Mouse (Mus musculus) bone marrow, adult 2 months (tissue): ENCODE measurements around the gene Rb1. TPM values are rescaled to one million over a fixed set of nuclear protein-coding genes. Genes with fewer than 3 reads are reported as not detected.

ENCODE experiments used
- H3K27ac ChIP-seq: fragments of 200-500 bp; 2 replicates; pipeline ENCODE4 v1.5.1; 2012; ENCODE audit warnings: low read depth, mild to moderate bottlenecking, control low read depth, inconsistent platforms, low read length; ENCODE audit not compliant: control insufficient read depth, poor library complexity, insufficient read depth
- H3K4me1 ChIP-seq: fragments of 200-500 bp; 2 replicates; pipeline ENCODE4 v1.6.1; 2011; ENCODE audit warnings: low read length; ENCODE audit not compliant: control insufficient read depth, insufficient read depth
- H3K4me3 ChIP-seq: fragments of 200-500 bp; replicated peaks from 2 replicates; pipeline ENCODE3; 2011; ENCODE audit warnings: mild to moderate bottlenecking, low read depth, low read length, control low read depth; ENCODE audit not compliant: control insufficient read depth
- CTCF ChIP-seq: fragments of 200-500 bp; IDR thresholded peaks from 2 replicates; pipeline ENCODE4 v1.5.1; 2011; ENCODE audit warnings: low read length, control low read depth; ENCODE audit not compliant: control insufficient read depth, insufficient read depth
- POLR2A ChIP-seq: fragments of 200-500 bp; IDR thresholded peaks from 2 replicates; pipeline ENCODE4 v1.6.1; 2011; ENCODE audit warnings: low read depth, mild to moderate bottlenecking, control low read depth, low read length, borderline replicate concordance; ENCODE audit not compliant: control insufficient read depth
- WGBS: fragments of 180-500 bp; shearing (Covaris S2); methylation state at CpG from one replicate; pipeline ENCODE4 v1.1.7; 2018; 5-methylcytosine and 5-hydroxymethylcytosine counted together
- polyA plus RNA-seq: library from polyadenylated mRNA; stranded (reverse); fragments of >200 nt; gene quantifications from 2 replicates; pipeline ENCODE4 v1.2.4, GENCODE M21; 2011; ENCODE audit warnings: low replicate concordance; ENCODE audit not compliant: missing spikeins, insufficient read depth, insufficient read length

The Rb1 gene
- polyA plus RNA-seq, 1 experiment = 21.3 TPM

GRCm38 (mm10) chr14:73231286-73231982 is 94.2 kb downstream of the Rb1 start:
- WGBS = 77% methylated on average over 5 of the region's 5 CpGs
- no peak overlapping the region for H3K4me3 ChIP-seq
- no peaks in the 10 kb centered on the region; the same call in 1 of the 2 replicates for H3K4me1 ChIP-seq
- no peak overlapping the region for H3K27ac ChIP-seq
- TF ChIP-seq POLR2A = no peak
- no peak for TF ChIP-seq CTCF

- WGBS = 13% methylated on average over 1 of the region's 1 CpGs
- Histone ChIP-seq H3K27ac (no peak overlapping the region), H3K4me1 (no peaks in the 10 kb centered on the region; the same call in 1 of the 2 replicates), H3K4me3 (no peak overlapping the region)
- TF ChIP-seq POLR2A (no peak), CTCF (no peak)
Measured at GRCm38 (mm10) chr14:73226849-73227248, 98.8 kb downstream of the Rb1 start.

DNA sequence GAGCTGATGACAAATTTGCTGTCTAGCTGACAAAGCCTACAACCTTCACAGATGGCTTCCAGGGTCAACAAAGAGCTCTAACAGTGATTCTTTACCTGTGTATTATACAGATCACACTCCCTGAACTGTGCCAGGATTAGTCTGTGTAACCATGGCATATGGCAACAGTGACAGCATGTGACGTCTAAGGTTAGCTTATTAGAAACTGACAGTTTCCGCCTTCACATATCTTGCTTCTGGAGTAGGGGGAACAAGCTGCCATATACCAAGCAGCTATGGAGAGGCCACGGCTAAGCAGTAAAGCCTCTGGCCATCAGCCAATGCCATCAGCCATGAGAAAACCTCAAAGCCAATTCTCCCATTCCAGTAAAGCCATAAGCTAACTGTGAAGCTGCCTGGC is 99.3 kb downstream of the Rb1 start:
- WGBS = 82% methylated on average over 3 of the region's 3 CpGs
- Histone ChIP-seq H3K4me3 (no peak overlapping the region), H3K27ac (no peak overlapping the region), H3K4me1 (no peaks in the 10 kb centered on the region; the same call in 1 of the 2 replicates)
- TF ChIP-seq POLR2A (no peak), CTCF (no peak)

GRCm38 (mm10) chr14:73222316-73222970 is 103.2 kb downstream of the Rb1 start:
- H3K4me1 ChIP-seq = no peaks in the 10 kb centered on the region; the same call in 1 of the 2 replicates
- TF ChIP-seq CTCF (no peak), POLR2A (no peak)
- H3K27ac ChIP-seq = peak overlapping the region; percentile 59; the same call in 1 of the 2 replicates
- no peak overlapping the region for H3K4me3 ChIP-seq
- 37% methylated on average over 9 of the region's 9 CpGs for WGBS

DNA sequence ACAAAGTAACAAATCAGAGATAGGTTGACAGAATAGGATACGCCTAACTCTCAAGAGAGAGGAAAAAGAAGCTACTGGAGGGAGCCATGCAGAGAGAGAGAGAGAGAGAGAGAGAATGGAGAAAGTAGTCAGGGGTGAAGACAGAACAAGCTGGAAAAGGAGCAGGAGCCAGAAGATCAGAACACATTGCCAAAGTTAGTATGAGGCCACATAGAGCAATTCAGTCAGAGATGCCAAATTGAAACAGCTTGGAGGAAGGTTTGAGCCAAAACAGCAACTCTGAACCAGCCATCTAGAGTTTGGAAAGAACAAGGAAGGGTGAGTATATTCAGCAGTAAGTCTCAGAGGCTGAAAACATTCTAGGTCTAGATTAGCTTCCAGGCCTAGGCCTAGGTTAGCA is 108.6 kb downstream of the Rb1 start:
- H3K4me3 ChIP-seq = no peak overlapping the region
- H3K4me1 ChIP-seq = no peaks in the 10 kb centered on the region; the same call in 1 of the 2 replicates
- WGBS = 92% methylated on average over 1 of the region's 1 CpGs
- TF ChIP-seq CTCF (no peak), POLR2A (no peak)
- H3K27ac ChIP-seq = no peak overlapping the region

DNA sequence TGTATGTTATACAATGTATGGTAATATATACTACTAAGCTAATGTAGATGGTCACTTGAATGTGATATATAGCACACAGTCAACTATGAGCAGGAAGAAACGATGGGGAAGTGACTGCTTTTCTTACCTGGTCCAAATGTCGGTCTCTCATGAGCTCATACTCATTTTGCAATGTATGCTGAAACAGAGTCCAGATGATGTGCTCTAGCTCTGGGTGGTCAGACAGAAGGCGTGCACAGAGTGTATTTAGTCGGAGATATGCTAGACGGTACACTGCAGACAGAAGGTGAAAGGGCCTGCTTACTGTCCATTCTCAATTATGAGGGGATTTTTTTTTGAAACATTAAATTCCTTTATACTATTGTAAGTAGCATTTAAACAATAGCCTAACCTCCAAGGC is 114.1 kb downstream of the Rb1 start:
- H3K4me1 ChIP-seq = no peaks in the 10 kb centered on the region; the same call in 1 of the 2 replicates
- TF ChIP-seq POLR2A = no peak
- no peak for TF ChIP-seq CTCF
- H3K27ac ChIP-seq = no peak overlapping the region
- no peak overlapping the region for H3K4me3 ChIP-seq
- WGBS = 76% methylated on average over 5 of the region's 5 CpGs

DNA sequence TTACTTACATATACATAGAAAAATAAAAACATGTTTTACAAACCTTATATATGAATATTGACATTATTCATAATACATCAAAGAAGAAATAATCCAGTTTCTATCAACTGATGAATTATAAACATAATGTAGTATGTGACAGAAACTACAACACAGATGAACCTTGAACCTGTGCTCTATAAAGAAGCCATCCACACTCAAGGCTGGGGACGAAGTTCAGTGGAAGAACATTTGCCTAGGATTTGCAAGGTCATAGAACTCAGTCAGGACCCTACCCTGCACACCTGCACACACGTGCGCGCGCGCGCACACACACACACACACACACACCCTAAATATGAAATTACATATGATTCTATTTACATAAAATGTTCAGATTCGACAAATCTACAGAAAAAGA is 115.4 kb downstream of the Rb1 start:
- no peak overlapping the region for H3K4me3 ChIP-seq
- TF ChIP-seq POLR2A (no peak), CTCF (no peak)
- no peak overlapping the region for H3K27ac ChIP-seq
- no peaks in the 10 kb centered on the region; the same call in 1 of the 2 replicates for H3K4me1 ChIP-seq
- 94% methylated on average over 8 of the region's 8 CpGs for WGBS

DNA sequence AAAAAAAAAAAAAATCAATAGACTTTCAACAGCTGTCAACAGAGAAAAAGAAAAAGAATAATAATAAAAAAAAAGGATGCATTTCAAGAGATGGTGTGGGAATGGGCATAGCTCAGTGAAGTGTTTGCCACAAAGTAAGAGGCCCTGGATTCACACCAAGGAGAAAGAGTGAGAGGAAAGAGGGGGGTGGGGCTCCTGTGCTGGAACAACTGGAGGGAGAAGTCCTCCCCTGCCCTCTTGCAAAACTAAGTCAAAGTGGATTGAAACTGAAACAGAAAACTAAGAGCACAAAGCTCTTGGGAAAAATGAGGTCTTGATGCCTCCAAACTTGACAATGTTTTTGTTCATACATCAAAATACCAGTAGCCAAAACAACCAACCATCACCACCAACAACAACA is 116.4 kb downstream of the Rb1 start:
- Histone ChIP-seq H3K4me1 (no peaks in the 10 kb centered on the region; the same call in 1 of the 2 replicates), H3K27ac (no peak overlapping the region), H3K4me3 (no peak overlapping the region)
- TF ChIP-seq POLR2A = no peak
- no peak for TF ChIP-seq CTCF

DNA sequence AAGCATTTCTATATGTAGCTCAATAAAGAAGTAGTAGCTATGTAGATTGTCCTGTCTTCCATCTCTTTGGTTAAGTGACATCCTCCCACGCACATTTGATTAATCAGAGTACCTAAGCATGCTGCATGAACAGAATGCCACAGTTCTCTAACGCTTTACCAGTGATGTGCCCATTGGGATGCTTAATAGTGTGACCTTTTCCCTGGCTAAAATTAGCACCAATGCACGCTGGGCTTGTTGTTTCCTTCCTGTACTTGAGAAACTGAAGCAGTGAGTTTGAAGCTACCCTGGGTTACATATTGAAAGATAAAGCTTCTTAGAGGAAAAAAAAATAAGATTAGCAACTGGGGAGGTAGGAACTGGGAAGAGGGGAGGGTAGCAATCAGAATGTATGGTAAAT is 121.6 kb downstream of the Rb1 start:
- WGBS = 54% methylated on average over 3 of the region's 3 CpGs

More for the DNA sequence above, 121.6 kb downstream of the Rb1 start:
- no peak overlapping the region for H3K27ac ChIP-seq
- no peak overlapping the region for H3K4me3 ChIP-seq
- no peak for TF ChIP-seq CTCF
- TF ChIP-seq POLR2A = no peak
- H3K4me1 ChIP-seq = no peaks in the 10 kb centered on the region
